Mouse (Mus musculus) MEL (cell line): ENCODE data around the gene Ubac2. TPM values are rescaled to one million over a fixed set of nuclear protein-coding genes. Genes with fewer than 3 reads are reported as not detected.

ENCODE experiments used
- DNase-seq: peaks from one replicate; pipeline ENCODE4 v3.0.0; 2011; ENCODE audit warnings: low read depth, low spot score
- H3K27ac ChIP-seq: 2 replicates; pipeline ENCODE4 v1.5.1; 2012; ENCODE audit warnings: low read depth, mild to moderate bottlenecking, control low read depth, low read length, moderate library complexity; ENCODE audit not compliant: control insufficient read depth
- H3K27me3 ChIP-seq, 2 experiments: fragments of 150-350 bp in 1 of 2; sonication (generic) in 1 of 2; 2 replicates each; pipeline ENCODE4 v1.6.1; 2012; ENCODE audit warnings: low read length in 2 of 2, mild to moderate bottlenecking in 2 of 2, improper control_type of control experiment in 1 of 2, moderate library complexity in 1 of 2; ENCODE audit not compliant: insufficient read depth in 2 of 2, control insufficient read depth in 1 of 2
- H3K36me3 ChIP-seq, 2 experiments: 2 replicates each; pipeline ENCODE4 v1.6.1; 2012 to 2014; ENCODE audit warnings: low read length in 2 of 2, improper control_type of control experiment in 1 of 2, inconsistent platforms in 1 of 2, mild to moderate bottlenecking in 1 of 2; ENCODE audit not compliant: insufficient read depth in 2 of 2, control insufficient read depth in 1 of 2
- H3K4me1 ChIP-seq, 2 experiments: fragments of 150-350 bp in 1 of 2; sonication (generic) in 1 of 2; 2 replicates each; pipeline ENCODE4 v1.6.1; 2012; ENCODE audit warnings: low read length in 2 of 2, improper control_type of control experiment in 1 of 2, mild to moderate bottlenecking in 1 of 2; ENCODE audit not compliant: insufficient read depth in 2 of 2, control insufficient read depth in 1 of 2
- H3K4me3 ChIP-seq, 2 experiments: fragments of 150-350 bp in 1 of 2; sonication (generic) in 1 of 2; 2 replicates each; pipeline ENCODE4 v1.5.1; 2012; ENCODE audit warnings: low read depth in 2 of 2, low read length in 2 of 2, mild to moderate bottlenecking in 2 of 2, moderate library complexity in 2 of 2, control low read depth in 1 of 2, improper control_type of control experiment in 1 of 2; ENCODE audit not compliant: control insufficient read depth in 1 of 2, insufficient read depth in 1 of 2
- H3K79me2 ChIP-seq: 2 replicates; pipeline ENCODE4 v1.6.1; 2012; ENCODE audit warnings: mild to moderate bottlenecking, low read length, moderate library complexity; ENCODE audit not compliant: control insufficient read depth, poor library complexity, insufficient read depth
- H3K9ac ChIP-seq: 2 replicates; pipeline ENCODE4 v1.6.1; 2012; ENCODE audit warnings: low read depth, mild to moderate bottlenecking, control low read depth, low read length, moderate library complexity; ENCODE audit not compliant: control insufficient read depth, poor library complexity, severe bottlenecking
- H3K9me3 ChIP-seq: fragments of 150-350 bp; sonication (generic); replicated peaks from 2 replicates; pipeline ENCODE4 v1.6.1; 2012; ENCODE audit warnings: mild to moderate bottlenecking, low read length, improper control_type of control experiment, moderate library complexity; ENCODE audit not compliant: insufficient read depth
- BHLHE40 ChIP-seq: IDR thresholded peaks from 2 replicates; pipeline ENCODE4 v1.6.1; 2012; ENCODE audit warnings: low read depth, mild to moderate bottlenecking, inconsistent platforms, low read length, improper control_type of control experiment, borderline replicate concordance
- CHD1 ChIP-seq: IDR thresholded peaks from 2 replicates; pipeline ENCODE4 v1.6.1; 2012; ENCODE audit warnings: low read depth, mild to moderate bottlenecking, inconsistent platforms, low read length, improper control_type of control experiment
- CTCF ChIP-seq, 3 experiments: IDR thresholded peaks in 2 of 3; conservative IDR thresholded peaks in 1 of 3; 2 replicates each; pipeline ENCODE4 v1.5.1; 2011 to 2012; ENCODE audit warnings: low read length in 3 of 3, low read depth in 2 of 3, mild to moderate bottlenecking in 2 of 3, improper control_type of control experiment in 1 of 3, inconsistent platforms in 1 of 3, mixed read lengths in 1 of 3, moderate library complexity in 1 of 3; ENCODE audit not compliant: control insufficient read depth in 1 of 3, insufficient read depth in 1 of 3, poor library complexity in 1 of 3, severe bottlenecking in 1 of 3
- E2F4 ChIP-seq: IDR thresholded peaks from 2 replicates; pipeline ENCODE4 v1.6.1; 2011; ENCODE audit warnings: low read depth, low read length, improper control_type of control experiment, borderline replicate concordance
- EP300 ChIP-seq, 2 experiments: IDR thresholded peaks; 2 replicates each; pipeline ENCODE4 v1.6.1; 2011; ENCODE audit warnings: improper control_type of control experiment in 2 of 2, low read length in 2 of 2, low read depth in 1 of 2, mild to moderate bottlenecking in 1 of 2
- ETS1 ChIP-seq: IDR thresholded peaks from 2 replicates; pipeline ENCODE4 v1.6.1; 2012; ENCODE audit warnings: low read depth, mild to moderate bottlenecking, inconsistent platforms, low read length, improper control_type of control experiment, moderate library complexity
- GABPA ChIP-seq: IDR thresholded peaks from 2 replicates; pipeline ENCODE4 v1.6.1; 2012; ENCODE audit warnings: low read depth, mild to moderate bottlenecking, inconsistent platforms, low read length, improper control_type of control experiment, moderate library complexity
- GATA1 ChIP-seq: IDR thresholded peaks from 2 replicates; pipeline ENCODE4 v1.6.1; 2011; ENCODE audit warnings: low read depth, low read length, improper control_type of control experiment
- JUND ChIP-seq: IDR thresholded peaks from 2 replicates; pipeline ENCODE4 v1.6.1; 2011; ENCODE audit warnings: low read depth, mild to moderate bottlenecking, improper control_type of control experiment, low read length
- MAFK ChIP-seq: IDR thresholded peaks from 2 replicates; pipeline ENCODE4 v1.6.1; 2011; ENCODE audit warnings: low read depth, mild to moderate bottlenecking, low read length, improper control_type of control experiment, borderline replicate concordance
- MEF2A ChIP-seq: IDR thresholded peaks from 2 replicates; pipeline ENCODE4 v1.6.1; 2014; ENCODE audit warnings: low read depth, mild to moderate bottlenecking, inconsistent platforms, low read length, improper control_type of control experiment; ENCODE audit not compliant: poor library complexity, insufficient replicate concordance, severe bottlenecking; ENCODE audit errors: extremely low read depth
- MXI1 ChIP-seq: IDR thresholded peaks from 2 replicates; pipeline ENCODE4 v1.6.1; 2011; ENCODE audit warnings: mild to moderate bottlenecking, low read depth, low read length, improper control_type of control experiment
- NRF1 ChIP-seq: IDR thresholded peaks from 2 replicates; pipeline ENCODE4 v1.6.1; 2014; ENCODE audit warnings: low read depth, mild to moderate bottlenecking, inconsistent platforms, low read length, improper control_type of control experiment, moderate library complexity; ENCODE audit not compliant: poor library complexity, insufficient read depth, severe bottlenecking
- POLR2AphosphoS5 ChIP-seq: IDR thresholded peaks from 2 replicates; pipeline ENCODE4 v1.6.1; 2012; ENCODE audit warnings: low read depth, borderline replicate concordance, mild to moderate bottlenecking, inconsistent platforms, low read length, moderate library complexity, mixed read lengths
- RCOR1 ChIP-seq: IDR thresholded peaks from 2 replicates; pipeline ENCODE4 v1.6.1; 2012; ENCODE audit warnings: low read depth, mild to moderate bottlenecking, inconsistent platforms, low read length, improper control_type of control experiment
- SMC3 ChIP-seq: IDR thresholded peaks from 2 replicates; pipeline ENCODE4 v1.6.1; 2011; ENCODE audit warnings: low read depth, low read length, improper control_type of control experiment
- TAL1 ChIP-seq: IDR thresholded peaks from 2 replicates; pipeline ENCODE4 v1.6.1; 2012; ENCODE audit warnings: mild to moderate bottlenecking, inconsistent platforms, low read length, moderate library complexity, mixed read lengths
- TBP ChIP-seq: IDR thresholded peaks from 2 replicates; pipeline ENCODE4 v1.8.0; 2011; ENCODE audit warnings: low read depth, low read length, improper control_type of control experiment
- TCF12 ChIP-seq: IDR thresholded peaks from 2 replicates; pipeline ENCODE4 v1.6.1; 2014; ENCODE audit warnings: low read depth, mild to moderate bottlenecking, inconsistent platforms, low read length, improper control_type of control experiment, moderate library complexity
- USF1 ChIP-seq: IDR thresholded peaks from 2 replicates; pipeline ENCODE4 v1.6.1; 2014; ENCODE audit warnings: low read depth, mild to moderate bottlenecking, inconsistent platforms, low read length, improper control_type of control experiment, moderate library complexity
- ZKSCAN1 ChIP-seq: IDR thresholded peaks from 2 replicates; pipeline ENCODE4 v1.6.1; 2012; ENCODE audit warnings: low read depth, mild to moderate bottlenecking, inconsistent platforms, low read length, improper control_type of control experiment, moderate library complexity
- ZNF384 ChIP-seq: IDR thresholded peaks from 2 replicates; pipeline ENCODE4 v1.6.1; 2012; ENCODE audit warnings: low read depth, mild to moderate bottlenecking, inconsistent platforms, low read length, improper control_type of control experiment
- polyA plus RNA-seq, 2 experiments: library from polyadenylated mRNA; stranded (reverse) in 1 of 2; unstranded in 1 of 2; fragments of >175 nt in 1 of 2; fragments of >200 nt in 1 of 2; gene quantifications; 2 replicates each; pipeline versions ENCODE4 v1.2.1 to v1.2.4; 2012; ENCODE audit warnings: low replicate concordance in 2 of 2, low read depth in 1 of 2; ENCODE audit not compliant: insufficient read length in 2 of 2, insufficient read depth in 1 of 2, missing spikeins in 1 of 2
- total RNA-seq: library from RNA; depleted of rRNA; stranded (reverse); fragments of 300-350 nt; gene quantifications from 2 replicates; pipeline ENCODE4 v1.2.3, GENCODE M21; 2012

The Ubac2 gene
- total and polyA plus RNA-seq, 3 experiments = 32.9 to 44.8 TPM; not detected in 1

- H3K79me2 ChIP-seq = no peaks in the 10 kb centered on the region
- H3K9me3 ChIP-seq = no peaks in the 10 kb centered on the region
- H3K4me1 ChIP-seq = peaks cover 8 to 12% of the 10 kb centered on the region in 2 experiments
- peak overlapping the region; percentile 37; the same call in 1 of the 2 replicates for H3K27ac ChIP-seq
- H3K9ac ChIP-seq = no peak overlapping the region
- no peaks in the 10 kb centered on the region for H3K27me3 ChIP-seq
- DNase-seq = peak; percentile 87
- no peak overlapping the region for H3K4me3 ChIP-seq
- peaks cover 0 to 18% of the 10 kb centered on the region in 2 experiments; a peak in 2 of 4 replicates for H3K36me3 ChIP-seq
- TF ChIP-seq JUND (no peak), TCF12 (0 out of 2 replicates have a peak, but pooled peaks have one; percentile 15), E2F4 (no peak), POLR2AphosphoS5 (no peak), MAFK (no peak), CTCF (IDR thresholded peaks at IDR 0.05 in 2 of 3, conservative IDR thresholded peaks at IDR 0.05 in 1 of 3; ENCODE audit: control insufficient read depth in 1 of 3, insufficient read depth in 1 of 3, low read depth in 2 of 3, low read length in 3 of 3, poor library complexity in 1 of 3, severe bottlenecking in 1 of 3) (no peak), CHD1 (no peak), MXI1 (no peak), BHLHE40 (no peak), MEF2A (no peak), GATA1 (peak; percentile 66), ETS1 (0 out of 2 replicates have a peak, but pooled peaks have one; percentile 32), USF1 (no peak), ZKSCAN1 (no peak), ZNF384 (no peak), EP300 (IDR thresholded peaks at IDR 0.05; ENCODE audit: low read depth in 1 of 2, low read length in 2 of 2) (peak; percentile 53 to 83), TAL1 (peak; percentile 67), RCOR1 (0 out of 2 replicates have a peak, but pooled peaks have one; percentile 42), TBP (peak; percentile 32; the same call in 1 of the 2 replicates), NRF1 (no peak), SMC3 (no peak), GABPA (no peak)
Observed at GRCm38 (mm10) chr14:121985477-121985876, 107.1 kb downstream of the Ubac2 start.
